Mouse (Mus musculus) lung, embryonic 15.5 days (tissue): ENCODE data around the gene Il1r2. TPM values are rescaled to one million over a fixed set of nuclear protein-coding genes. Genes with fewer than 3 reads are reported as not detected.

ENCODE experiments used
- ATAC-seq: fragments of 200-750 bp; cut with Nextera tagmentation; 2 replicates; pipeline ENCODE4 v1.8.0; 2017; ENCODE audit warnings: moderate number of reproducible peaks, borderline replicate concordance; ENCODE audit not compliant: low FRiP score, low TSS enrichment; ENCODE audit errors: extremely low read depth
- H3K27ac ChIP-seq: fragments of 300-500 bp; sonication (generic); 2 replicates; pipeline ENCODE4 v1.5.1; 2015; ENCODE audit warnings: moderate library complexity, mild to moderate bottlenecking, inconsistent platforms
- H3K27me3 ChIP-seq: fragments of 300-500 bp; sonication (generic); 2 replicates; pipeline ENCODE4 v1.6.1; 2015; ENCODE audit warnings: inconsistent platforms
- H3K36me3 ChIP-seq: fragments of 300-500 bp; sonication (generic); 2 replicates; pipeline ENCODE4 v1.6.1; 2015; ENCODE audit warnings: inconsistent platforms
- H3K4me1 ChIP-seq: fragments of 300-500 bp; sonication (generic); 2 replicates; pipeline ENCODE4 v1.6.1; 2015; ENCODE audit warnings: inconsistent platforms
- H3K4me2 ChIP-seq: fragments of 300-500 bp; sonication (generic); 2 replicates; pipeline ENCODE4 v1.6.1; 2015; ENCODE audit warnings: inconsistent platforms, mild to moderate bottlenecking, moderate library complexity
- H3K4me3 ChIP-seq: fragments of 300-500 bp; sonication (generic); 2 replicates; pipeline ENCODE4 v1.5.1; 2015; ENCODE audit warnings: mild to moderate bottlenecking, inconsistent platforms
- H3K9ac ChIP-seq: fragments of 300-500 bp; sonication (generic); 2 replicates; pipeline ENCODE4 v1.6.1; 2015; ENCODE audit warnings: inconsistent platforms
- H3K9me3 ChIP-seq: fragments of 300-500 bp; sonication (generic); 2 replicates; pipeline ENCODE4 v1.6.1; 2016; ENCODE audit warnings: inconsistent platforms
- WGBS: fragments of 180-500 bp; shearing (Covaris S2); methylation state at CpG from one replicate; pipeline ENCODE4 v1.1.7; 2015; 5-methylcytosine and 5-hydroxymethylcytosine counted together
- polyA plus RNA-seq: library from polyadenylated mRNA; unstranded; fragments of >200 nt; fragmentation: Nextera tagmentation; extraction: Ambion mirVana; gene quantifications from 2 replicates; pipeline ENCODE4 v1.2.1, GENCODE M21; 2015

Gene Il1r2
- polyA plus RNA-seq, 1 experiment from 2014 or later: 1.3 TPM

GRCm38 (mm10) chr1:40037831-40038230 lies 36.0 kb upstream of the Il1r2 start:
- no peaks in the 10 kb centered on the region for H3K27me3 ChIP-seq
- H3K36me3 ChIP-seq: no peaks in the 10 kb centered on the region
- no peak overlapping the region for H3K27ac ChIP-seq
- H3K9me3 ChIP-seq: no peaks in the 10 kb centered on the region
- no peak overlapping the region for H3K4me3 ChIP-seq
- ATAC-seq: no peak
- no peak overlapping the region for H3K4me2 ChIP-seq
- 82% methylated on average over 6 of the region's 6 CpGs for WGBS
- no peaks in the 10 kb centered on the region for H3K4me1 ChIP-seq
- H3K9ac ChIP-seq: no peak overlapping the region

GRCm38 (mm10) chr1:40045686-40046085 lies 28.2 kb upstream of the Il1r2 start:
- 51% methylated on average over 6 of the region's 6 CpGs for WGBS
- Histone ChIP-seq H3K4me3 (no peak overlapping the region), H3K36me3 (no peaks in the 10 kb centered on the region), H3K27ac (no peak overlapping the region), H3K4me2 (no peak overlapping the region), H3K9ac (no peak overlapping the region), H3K27me3 (no peaks in the 10 kb centered on the region), H3K9me3 (no peaks in the 10 kb centered on the region), H3K4me1 (no peaks in the 10 kb centered on the region)
- ATAC-seq: no peak

- Histone ChIP-seq H3K36me3 (no peaks in the 10 kb centered on the region), H3K9me3 (no peaks in the 10 kb centered on the region), H3K4me2 (no peak overlapping the region), H3K4me3 (no peak overlapping the region), H3K9ac (no peak overlapping the region), H3K27me3 (no peaks in the 10 kb centered on the region), H3K27ac (no peak overlapping the region), H3K4me1 (no peaks in the 10 kb centered on the region)
- no peak for ATAC-seq
- 67% methylated on average over 5 of the region's 5 CpGs for WGBS
Observed at GRCm38 (mm10) chr1:40046600-40046999, 27.3 kb upstream of the Il1r2 start.

- Histone ChIP-seq H3K4me1 (no peaks in the 10 kb centered on the region), H3K9me3 (no peaks in the 10 kb centered on the region)
- 90% methylated on average over 6 of the region's 6 CpGs for WGBS
Observed at GRCm38 (mm10) chr1:40051157-40051556, 22.7 kb upstream of the Il1r2 start.

GRCm38 (mm10) chr1:40052156-40052555 lies 21.7 kb upstream of the Il1r2 start:
- no peak overlapping the region for H3K4me2 ChIP-seq
- no peak overlapping the region for H3K9ac ChIP-seq
- H3K27me3 ChIP-seq: no peaks in the 10 kb centered on the region
- no peaks in the 10 kb centered on the region for H3K4me1 ChIP-seq
- no peak for ATAC-seq
- H3K4me3 ChIP-seq: no peak overlapping the region
- 53% methylated on average over 8 of the region's 8 CpGs for WGBS
- H3K36me3 ChIP-seq: no peaks in the 10 kb centered on the region
- no peak overlapping the region for H3K27ac ChIP-seq
- no peaks in the 10 kb centered on the region for H3K9me3 ChIP-seq

More at GRCm38 (mm10) chr1:40051157-40051556, 22.7 kb upstream of the Il1r2 start:
- H3K36me3 ChIP-seq: no peaks in the 10 kb centered on the region
- no peak overlapping the region for H3K4me2 ChIP-seq
- no peak for ATAC-seq
- H3K27ac ChIP-seq: no peak overlapping the region
- no peak overlapping the region for H3K9ac ChIP-seq
- no peaks in the 10 kb centered on the region for H3K27me3 ChIP-seq
- no peak overlapping the region for H3K4me3 ChIP-seq

GRCm38 (mm10) chr1:40053071-40053470 lies 20.8 kb upstream of the Il1r2 start:
- H3K27me3 ChIP-seq: no peaks in the 10 kb centered on the region
- H3K4me1 ChIP-seq: no peaks in the 10 kb centered on the region
- no peaks in the 10 kb centered on the region for H3K36me3 ChIP-seq
- H3K9me3 ChIP-seq: no peaks in the 10 kb centered on the region
- no peak overlapping the region for H3K4me3 ChIP-seq
- no peak overlapping the region for H3K27ac ChIP-seq
- H3K9ac ChIP-seq: no peak overlapping the region
- WGBS: 67% methylated on average over 5 of the region's 5 CpGs
- no peak overlapping the region for H3K4me2 ChIP-seq
- no peak for ATAC-seq

GRCm38 (mm10) chr1:40055051-40055450 lies 18.8 kb upstream of the Il1r2 start:
- H3K36me3 ChIP-seq: no peaks in the 10 kb centered on the region
- no peaks in the 10 kb centered on the region for H3K27me3 ChIP-seq
- no peaks in the 10 kb centered on the region for H3K4me1 ChIP-seq
- H3K9ac ChIP-seq: no peak overlapping the region
- H3K4me3 ChIP-seq: no peak overlapping the region
- WGBS: 86% methylated on average over 7 of the region's 7 CpGs
- H3K27ac ChIP-seq: no peak overlapping the region
- H3K9me3 ChIP-seq: no peaks in the 10 kb centered on the region
- no peak for ATAC-seq
- no peak overlapping the region for H3K4me2 ChIP-seq

- 82% methylated on average over 5 of the region's 5 CpGs for WGBS
- no peaks in the 10 kb centered on the region for H3K27me3 ChIP-seq
- H3K27ac ChIP-seq: no peak overlapping the region
- H3K9ac ChIP-seq: no peak overlapping the region
- no peaks in the 10 kb centered on the region for H3K4me1 ChIP-seq
- H3K4me2 ChIP-seq: no peak overlapping the region
- no peaks in the 10 kb centered on the region for H3K36me3 ChIP-seq
- H3K9me3 ChIP-seq: no peaks in the 10 kb centered on the region
- H3K4me3 ChIP-seq: no peak overlapping the region
- no peak for ATAC-seq
Observed at GRCm38 (mm10) chr1:40055963-40056362, 17.9 kb upstream of the Il1r2 start.

GRCm38 (mm10) chr1:40057351-40057750 lies 16.5 kb upstream of the Il1r2 start:
- Histone ChIP-seq H3K4me3 (no peak overlapping the region), H3K27me3 (no peaks in the 10 kb centered on the region), H3K9me3 (no peaks in the 10 kb centered on the region), H3K4me1 (no peaks in the 10 kb centered on the region), H3K4me2 (no peak overlapping the region), H3K36me3 (no peaks in the 10 kb centered on the region), H3K27ac (no peak overlapping the region), H3K9ac (no peak overlapping the region)
- ATAC-seq: no peak
- 52% methylated on average over 5 of the region's 5 CpGs for WGBS

- H3K36me3 ChIP-seq: no peaks in the 10 kb centered on the region
- no peak overlapping the region for H3K27ac ChIP-seq
- 50% methylated on average over 11 of the region's 11 CpGs for WGBS
- no peak overlapping the region for H3K9ac ChIP-seq
- ATAC-seq: no peak
- H3K4me1 ChIP-seq: no peaks in the 10 kb centered on the region
- no peak overlapping the region for H3K4me3 ChIP-seq
- no peak overlapping the region for H3K4me2 ChIP-seq
- H3K9me3 ChIP-seq: no peaks in the 10 kb centered on the region
- H3K27me3 ChIP-seq: no peaks in the 10 kb centered on the region
Observed at GRCm38 (mm10) chr1:40058013-40058412, 15.9 kb upstream of the Il1r2 start.

GRCm38 (mm10) chr1:40059122-40059774 lies 14.6 kb upstream of the Il1r2 start:
- Histone ChIP-seq H3K27ac (no peak overlapping the region), H3K36me3 (no peaks in the 10 kb centered on the region), H3K9me3 (no peaks in the 10 kb centered on the region), H3K9ac (no peak overlapping the region), H3K4me2 (no peak overlapping the region), H3K27me3 (no peaks in the 10 kb centered on the region), H3K4me3 (no peak overlapping the region), H3K4me1 (no peaks in the 10 kb centered on the region)
- ATAC-seq: peak; percentile 50; the same call in 1 of the 2 replicates
- 67% methylated on average over 4 of the region's 4 CpGs for WGBS

GRCm38 (mm10) chr1:40061359-40061758 lies 12.5 kb upstream of the Il1r2 start:
- no peak overlapping the region for H3K4me2 ChIP-seq
- 72% methylated on average over 9 of the region's 9 CpGs for WGBS
- H3K27me3 ChIP-seq: no peaks in the 10 kb centered on the region
- no peak overlapping the region for H3K27ac ChIP-seq
- no peak overlapping the region for H3K9ac ChIP-seq
- H3K36me3 ChIP-seq: no peaks in the 10 kb centered on the region
- no peaks in the 10 kb centered on the region for H3K4me1 ChIP-seq
- H3K9me3 ChIP-seq: no peaks in the 10 kb centered on the region
- no peak overlapping the region for H3K4me3 ChIP-seq
- no peak for ATAC-seq

GRCm38 (mm10) chr1:40063409-40063808 lies 10.5 kb upstream of the Il1r2 start:
- 57% methylated on average over 4 of the region's 4 CpGs for WGBS
- no peak for ATAC-seq
- no peak overlapping the region for H3K4me3 ChIP-seq

More at GRCm38 (mm10) chr1:40063409-40063808, 10.5 kb upstream of the Il1r2 start:
- no peak overlapping the region for H3K9ac ChIP-seq
- H3K36me3 ChIP-seq: no peaks in the 10 kb centered on the region
- H3K9me3 ChIP-seq: no peaks in the 10 kb centered on the region
- no peaks in the 10 kb centered on the region for H3K27me3 ChIP-seq
- H3K27ac ChIP-seq: no peak overlapping the region
- H3K4me1 ChIP-seq: no peaks in the 10 kb centered on the region
- H3K4me2 ChIP-seq: no peak overlapping the region
